Mouse (Mus musculus): Measurements from ENCODE around the gene Pik3ip1. TPM values are rescaled to one million over a fixed set of nuclear protein-coding genes. Genes with fewer than 3 reads are reported as not detected.

Pik3ip1 gene
- polyA plus RNA-seq, 1 experiment from 2014 or later = 11.5 TPM

DNA sequence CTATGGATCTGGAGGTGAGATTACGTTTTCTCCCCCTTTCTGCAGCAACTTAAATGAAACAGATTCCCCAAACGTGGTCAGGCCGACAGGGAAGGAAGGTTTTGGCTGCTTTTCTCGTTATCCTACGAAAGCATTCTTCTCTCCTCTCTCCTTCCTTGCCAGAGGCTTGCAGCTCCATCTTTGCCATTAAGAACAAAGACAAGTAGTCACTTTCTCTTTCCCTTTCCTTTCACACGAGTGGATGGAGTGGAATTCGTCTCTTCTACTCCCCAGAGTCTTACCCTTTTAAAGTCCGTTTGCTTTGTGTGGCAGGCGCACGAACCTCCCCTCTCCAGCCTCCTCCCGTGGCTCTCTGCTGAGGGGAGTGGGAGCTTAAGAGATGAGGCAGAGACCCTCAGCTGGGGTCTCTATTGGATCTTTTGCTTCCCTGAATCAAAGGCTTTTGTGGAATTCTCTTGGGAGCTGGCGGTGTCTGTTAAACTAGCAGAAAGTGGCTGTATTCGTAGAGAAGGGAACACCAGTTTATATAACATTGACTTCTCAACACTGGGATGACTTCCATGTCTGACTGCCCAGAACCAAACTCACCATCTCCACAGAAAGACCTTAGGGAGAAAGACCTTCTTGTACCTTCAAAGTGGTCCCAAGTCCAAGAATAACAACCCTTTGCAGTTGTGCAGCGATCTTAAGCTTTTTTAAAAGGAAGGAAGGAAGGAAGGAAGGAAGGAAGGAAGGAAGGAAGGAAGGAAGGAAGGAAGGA lies 970 bp downstream of the Pik3ip1 start:
- peak overlapping the region; percentile 6; the same call in 1 of the 2 replicates for H3K27ac ChIP-seq (ENCODE audit: low read depth, low read length)
- no peaks in the 10 kb centered on the region for H3K27me3 ChIP-seq (ENCODE audit: control insufficient read depth, insufficient read depth, low read length)
- no peaks in the 10 kb centered on the region for H3K9me3 ChIP-seq (ENCODE audit: control insufficient read depth, low read length)
- DNase-seq (ENCODE audit: low spot score) = peak; percentile 52
- peak overlapping the region; percentile 88 for H3K4me2 ChIP-seq (replicated peaks; ENCODE audit: low read depth, low read length)
- ATAC-seq (ENCODE audit: low FRiP score) = no peak
- H3K36me3 ChIP-seq (ENCODE audit: control insufficient read depth, insufficient read depth, low read length) = no peaks in the 10 kb centered on the region
- WGBS = 3% methylated on average over 14 of the region's 14 CpGs
- H3K4me3 ChIP-seq (ENCODE audit: low read depth, low read length) = peak overlapping the region; percentile 40
- H3K4me1 ChIP-seq (replicated peaks; ENCODE audit: control insufficient read depth, insufficient read depth, low read length) = peaks cover 2% of the 10 kb centered on the region; the same call in 1 of the 2 replicates
- H3K9ac ChIP-seq (ENCODE audit: low read depth, low read length) = peak overlapping the region; percentile 61

DNA sequence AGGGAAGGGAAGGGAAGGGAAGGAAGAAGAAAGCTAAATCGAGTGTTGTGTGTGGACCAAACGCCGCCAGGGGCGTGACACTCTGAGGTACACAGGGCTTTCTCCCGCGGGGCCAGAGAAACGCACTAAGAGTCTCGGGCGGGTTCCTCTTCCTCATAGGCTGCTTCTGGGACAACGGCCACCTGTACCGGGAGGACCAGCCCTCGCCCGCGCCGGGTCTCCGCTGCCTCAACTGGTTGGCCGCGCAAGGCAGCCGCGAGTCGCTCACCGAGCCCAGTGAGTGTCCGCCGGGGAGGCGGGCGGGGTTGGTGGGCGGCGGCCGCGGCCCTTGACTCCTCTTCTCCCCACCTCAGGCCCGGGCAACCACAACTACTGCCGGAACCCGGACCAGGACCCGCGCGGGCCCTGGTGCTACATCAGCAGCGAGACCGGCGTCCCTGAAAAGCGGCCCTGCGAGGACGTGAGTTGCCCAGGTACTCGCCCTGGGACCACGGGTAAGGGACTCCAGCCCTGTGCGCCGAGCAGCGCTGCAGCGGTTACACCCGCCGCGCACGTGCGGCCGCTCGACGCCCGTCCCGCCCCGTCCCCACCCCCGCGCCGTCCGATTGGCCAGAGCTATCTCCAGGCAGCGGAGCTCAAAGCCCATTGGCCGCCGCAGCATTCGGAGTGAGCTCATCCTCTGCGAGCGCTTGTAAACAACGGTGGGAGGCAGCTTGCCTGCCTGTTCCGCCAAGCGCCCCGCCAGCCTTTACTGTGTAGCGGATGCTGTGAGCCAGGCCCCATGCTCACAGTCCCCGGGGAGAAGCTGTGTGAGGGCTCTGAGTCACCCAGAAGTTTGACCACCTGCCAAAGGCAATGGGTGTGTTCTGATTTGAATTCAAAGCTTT lies 1.8 kb downstream of the Pik3ip1 start:
- Histone ChIP-seq H3K4me1 (replicated peaks; ENCODE audit: control insufficient read depth, insufficient read depth, low read length) (peaks cover 2% of the 10 kb centered on the region; the same call in 1 of the 2 replicates), H3K9ac (ENCODE audit: low read depth, low read length) (peak overlapping the region; percentile 62), H3K27ac (ENCODE audit: low read depth, low read length) (no peak overlapping the region), H3K4me3 (ENCODE audit: low read depth, low read length) (peak overlapping the region; percentile 40), H3K36me3 (ENCODE audit: control insufficient read depth, insufficient read depth, low read length) (no peaks in the 10 kb centered on the region), H3K27me3 (ENCODE audit: control insufficient read depth, insufficient read depth, low read length) (no peaks in the 10 kb centered on the region), H3K4me2 (replicated peaks; ENCODE audit: low read depth, low read length) (peak overlapping the region; percentile 88), H3K9me3 (ENCODE audit: control insufficient read depth, low read length) (no peaks in the 10 kb centered on the region)
- DNase-seq (ENCODE audit: low spot score) (peak; percentile 93), ATAC-seq (ENCODE audit: low FRiP score) (peak; percentile 96)
- under 1% methylated on average over 75 of the region's 75 CpGs for WGBS

DNA sequence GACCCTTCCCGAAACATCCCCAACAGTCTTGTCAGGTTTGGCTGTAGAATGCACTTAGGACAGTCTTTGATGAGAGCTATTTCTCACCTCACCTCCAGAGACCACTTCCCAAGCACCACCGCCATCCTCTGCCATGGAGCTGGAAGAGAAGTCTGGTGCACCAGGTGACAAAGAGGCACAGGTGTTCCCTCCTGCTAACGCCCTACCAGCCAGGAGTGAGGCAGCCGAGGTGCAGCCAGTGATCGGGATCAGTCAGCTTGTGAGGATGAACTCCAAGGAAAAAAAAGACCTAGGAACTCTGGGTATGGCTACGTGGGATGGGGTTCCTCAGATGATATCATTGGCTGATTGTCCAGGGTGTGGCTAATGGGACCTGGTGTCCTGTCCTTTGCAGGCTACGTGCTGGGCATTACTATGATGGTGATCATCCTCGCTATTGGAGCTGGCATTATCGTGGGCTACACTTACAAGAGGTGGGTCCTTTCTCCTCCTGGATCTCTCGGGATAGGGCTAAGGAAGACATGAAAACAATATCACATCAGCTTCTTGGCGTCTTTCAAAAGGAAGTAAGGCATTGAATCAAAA lies 3.0 kb downstream of the Pik3ip1 start:
- H3K27ac ChIP-seq (ENCODE audit: low read depth, low read length) = no peak overlapping the region
- ATAC-seq (ENCODE audit: low FRiP score) = no peak
- WGBS = 85% methylated on average over 11 of the region's 11 CpGs
- H3K4me3 ChIP-seq (ENCODE audit: low read depth, low read length) = no peak overlapping the region
- no peaks in the 10 kb centered on the region for H3K9me3 ChIP-seq (ENCODE audit: control insufficient read depth, low read length)
- no peaks in the 10 kb centered on the region for H3K27me3 ChIP-seq (ENCODE audit: control insufficient read depth, insufficient read depth, low read length)
- no peak for DNase-seq (ENCODE audit: low spot score)
- H3K9ac ChIP-seq (ENCODE audit: low read depth, low read length) = no peak overlapping the region
- no peaks in the 10 kb centered on the region for H3K36me3 ChIP-seq (ENCODE audit: control insufficient read depth, insufficient read depth, low read length)
- peaks cover 5% of the 10 kb centered on the region; the same call in 1 of the 2 replicates for H3K4me1 ChIP-seq (replicated peaks; ENCODE audit: control insufficient read depth, insufficient read depth, low read length)
- no peak overlapping the region for H3K4me2 ChIP-seq (replicated peaks; ENCODE audit: low read depth, low read length)

DNA sequence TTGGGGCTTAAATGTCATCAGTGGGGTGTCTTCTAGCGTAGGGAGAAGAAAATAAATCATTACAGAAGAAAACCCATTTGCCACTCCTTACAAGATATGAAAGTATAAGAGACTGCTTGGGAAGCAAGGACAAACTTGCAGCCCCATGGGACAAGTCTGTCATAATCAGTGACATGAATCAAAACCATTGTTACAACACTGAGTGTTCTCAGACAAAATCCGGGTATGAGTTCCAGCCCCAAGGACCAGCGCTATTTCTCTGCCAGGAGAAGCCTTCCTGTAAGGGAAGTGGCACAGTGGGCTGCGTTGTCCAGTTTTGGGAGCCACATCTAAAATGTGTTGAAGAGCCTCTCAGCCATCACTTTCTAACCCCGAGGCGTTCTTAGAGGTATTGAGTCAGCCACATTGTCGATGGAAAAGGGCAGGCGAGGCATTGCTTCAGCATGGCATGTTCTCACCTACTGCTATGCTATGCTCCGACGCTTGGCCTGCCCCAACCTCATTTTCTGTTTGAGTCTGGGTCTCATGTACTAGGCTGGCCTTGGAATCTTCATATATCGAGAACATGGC lies 4.0 kb downstream of the Pik3ip1 start:
- H3K4me3 ChIP-seq (ENCODE audit: low read depth, low read length) = no peak overlapping the region
- no peak overlapping the region for H3K4me2 ChIP-seq (replicated peaks; ENCODE audit: low read depth, low read length)
- no peak for ATAC-seq (ENCODE audit: low FRiP score)

DNA sequence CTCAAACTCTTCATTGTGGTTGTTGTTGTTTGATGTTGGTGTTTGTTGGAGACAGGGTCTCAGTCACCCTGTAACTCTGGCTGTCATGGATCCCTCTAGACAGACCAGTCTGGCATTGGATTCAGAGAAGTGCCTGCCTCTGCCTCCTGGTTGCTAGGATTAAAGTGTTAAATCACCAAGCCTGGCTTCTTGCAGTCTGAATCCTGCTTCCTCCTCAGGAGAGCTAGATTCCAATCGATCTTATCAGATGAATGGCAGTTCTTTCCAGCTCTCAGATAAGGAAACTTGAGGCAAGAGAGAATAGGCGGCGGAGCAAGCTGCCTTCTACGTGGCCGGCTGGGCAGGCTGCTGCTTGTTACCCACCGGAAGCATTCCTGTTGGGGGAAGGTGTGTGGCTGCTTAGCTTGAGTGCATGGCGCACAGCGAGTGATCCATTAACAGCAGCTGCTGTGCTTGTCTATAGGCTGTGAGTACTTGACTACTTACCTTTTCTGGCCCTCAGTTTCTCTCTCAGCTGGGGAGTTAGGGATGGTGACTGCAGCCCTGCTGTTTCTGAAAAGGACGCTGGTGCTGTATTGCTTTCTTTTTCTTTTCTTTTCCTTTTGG lies 4.6 kb downstream of the Pik3ip1 start:
- DNase-seq (ENCODE audit: low spot score) (no peak), ATAC-seq (ENCODE audit: low FRiP score) (no peak)
- H3K4me1 ChIP-seq (replicated peaks; ENCODE audit: control insufficient read depth, insufficient read depth, low read length) = peaks cover 5% of the 10 kb centered on the region; the same call in 1 of the 2 replicates
- 40% methylated on average over 9 of the region's 9 CpGs for WGBS
- H3K9ac ChIP-seq (ENCODE audit: low read depth, low read length) = no peak overlapping the region
- no peaks in the 10 kb centered on the region for H3K27me3 ChIP-seq (ENCODE audit: control insufficient read depth, insufficient read depth, low read length)
- H3K4me3 ChIP-seq (ENCODE audit: low read depth, low read length) = no peak overlapping the region
- H3K9me3 ChIP-seq (ENCODE audit: control insufficient read depth, low read length) = no peaks in the 10 kb centered on the region
- H3K27ac ChIP-seq (ENCODE audit: low read depth, low read length) = no peak overlapping the region
- no peak overlapping the region for H3K4me2 ChIP-seq (replicated peaks; ENCODE audit: low read depth, low read length)
- no peaks in the 10 kb centered on the region for H3K36me3 ChIP-seq (ENCODE audit: control insufficient read depth, insufficient read depth, low read length)

More for the DNA sequence above, 4.0 kb downstream of the Pik3ip1 start:
- no peak overlapping the region for H3K9ac ChIP-seq (ENCODE audit: low read depth, low read length)
- no peaks in the 10 kb centered on the region for H3K36me3 ChIP-seq (ENCODE audit: control insufficient read depth, insufficient read depth, low read length)
- no peaks in the 10 kb centered on the region for H3K9me3 ChIP-seq (ENCODE audit: control insufficient read depth, low read length)
- 91% methylated on average over 11 of the region's 11 CpGs for WGBS
- DNase-seq (ENCODE audit: low spot score) = no peak
- no peak overlapping the region for H3K27ac ChIP-seq (ENCODE audit: low read depth, low read length)
- peaks cover 5% of the 10 kb centered on the region; the same call in 1 of the 2 replicates for H3K4me1 ChIP-seq (replicated peaks; ENCODE audit: control insufficient read depth, insufficient read depth, low read length)
- no peaks in the 10 kb centered on the region for H3K27me3 ChIP-seq (ENCODE audit: control insufficient read depth, insufficient read depth, low read length)

DNA sequence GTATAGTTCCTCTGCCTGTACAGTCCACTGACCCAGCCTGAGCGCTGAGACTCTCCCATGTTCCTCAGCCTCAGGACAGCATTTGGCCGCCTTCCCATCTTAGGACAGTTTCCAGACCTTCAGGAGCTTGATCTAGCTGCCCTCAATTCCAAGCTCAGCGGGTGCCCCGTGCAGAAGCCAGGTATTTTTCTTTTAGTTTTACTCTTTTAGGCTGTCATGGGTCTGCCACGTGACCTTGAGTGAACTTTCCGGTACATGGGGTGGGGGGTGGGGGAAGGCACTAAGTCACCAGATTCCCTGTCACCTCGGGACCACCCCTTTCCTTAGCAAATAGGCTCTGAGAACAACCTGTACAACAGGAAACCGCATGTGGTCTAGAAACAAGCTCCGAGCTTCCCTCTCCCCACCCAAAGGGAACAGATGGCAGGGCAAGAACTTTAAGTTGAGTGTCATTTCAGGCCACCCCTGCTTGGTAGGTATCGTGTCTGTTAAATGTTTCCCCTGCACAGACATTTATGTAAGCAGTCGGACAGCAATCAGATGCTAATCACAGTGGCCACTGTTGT lies 5.5 kb downstream of the Pik3ip1 start:
- no peak overlapping the region for H3K9ac ChIP-seq (ENCODE audit: low read depth, low read length)
- no peak for DNase-seq (ENCODE audit: low spot score)
- H3K27ac ChIP-seq (ENCODE audit: low read depth, low read length) = no peak overlapping the region
- peaks cover 5% of the 10 kb centered on the region; the same call in 1 of the 2 replicates for H3K4me1 ChIP-seq (replicated peaks; ENCODE audit: control insufficient read depth, insufficient read depth, low read length)
- no peak overlapping the region for H3K4me3 ChIP-seq (ENCODE audit: low read depth, low read length)
- 47% methylated on average over 11 of the region's 11 CpGs for WGBS
- H3K9me3 ChIP-seq (ENCODE audit: control insufficient read depth, low read length) = no peaks in the 10 kb centered on the region
- no peaks in the 10 kb centered on the region for H3K27me3 ChIP-seq (ENCODE audit: control insufficient read depth, insufficient read depth, low read length)
- ATAC-seq (ENCODE audit: low FRiP score) = no peak
- H3K36me3 ChIP-seq (ENCODE audit: control insufficient read depth, insufficient read depth, low read length) = no peaks in the 10 kb centered on the region
- no peak overlapping the region for H3K4me2 ChIP-seq (replicated peaks; ENCODE audit: low read depth, low read length)

DNA sequence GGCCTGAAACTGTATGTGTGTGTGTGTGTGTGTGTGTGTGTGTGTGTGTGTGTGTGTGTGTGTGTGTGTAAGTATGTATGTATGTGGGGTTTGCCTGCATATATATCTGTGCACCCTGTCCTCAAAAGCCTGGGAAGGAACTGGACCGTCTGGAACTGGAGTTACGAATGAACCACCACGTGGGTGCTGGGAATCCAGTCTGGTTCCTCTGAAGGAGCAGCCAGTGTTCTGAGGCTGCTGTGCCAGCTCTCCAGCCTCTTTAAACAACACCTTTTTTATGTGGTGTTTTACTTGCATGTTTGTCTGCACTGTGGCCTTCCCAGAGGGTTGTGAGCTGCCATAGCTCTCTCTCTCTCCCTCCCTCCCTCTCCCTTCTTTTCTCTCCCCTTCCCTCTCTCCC lies 6.4 kb downstream of the Pik3ip1 start:
- no peaks in the 10 kb centered on the region for H3K36me3 ChIP-seq (ENCODE audit: control insufficient read depth, insufficient read depth, low read length)
- DNase-seq (ENCODE audit: low spot score) = no peak
- no peak overlapping the region for H3K27ac ChIP-seq (ENCODE audit: low read depth, low read length)
- peak overlapping the region; percentile 46; the same call in 1 of the 2 replicates for H3K9ac ChIP-seq (ENCODE audit: low read depth, low read length)
- H3K4me2 ChIP-seq (replicated peaks; ENCODE audit: low read depth, low read length) = no peak overlapping the region
- ATAC-seq (ENCODE audit: low FRiP score) = no peak
- H3K9me3 ChIP-seq (ENCODE audit: control insufficient read depth, low read length) = no peaks in the 10 kb centered on the region
- peaks cover 5% of the 10 kb centered on the region; the same call in 1 of the 2 replicates for H3K4me1 ChIP-seq (replicated peaks; ENCODE audit: control insufficient read depth, insufficient read depth, low read length)
- no peaks in the 10 kb centered on the region for H3K27me3 ChIP-seq (ENCODE audit: control insufficient read depth, insufficient read depth, low read length)
- WGBS = 78% methylated on average over 3 of the region's 3 CpGs
- no peak overlapping the region for H3K4me3 ChIP-seq (ENCODE audit: low read depth, low read length)

All from hindbrain, embryonic 11.5 days (tissue).